Mouse (Mus musculus): Measurements from ENCODE around the gene Pde6d.
"Not testable (repeated sequence)": the region's sequence is repeated elsewhere in the genome, so short reads cannot be mapped to it uniquely, and the experiment has no call there.

Pde6d gene

DNA sequence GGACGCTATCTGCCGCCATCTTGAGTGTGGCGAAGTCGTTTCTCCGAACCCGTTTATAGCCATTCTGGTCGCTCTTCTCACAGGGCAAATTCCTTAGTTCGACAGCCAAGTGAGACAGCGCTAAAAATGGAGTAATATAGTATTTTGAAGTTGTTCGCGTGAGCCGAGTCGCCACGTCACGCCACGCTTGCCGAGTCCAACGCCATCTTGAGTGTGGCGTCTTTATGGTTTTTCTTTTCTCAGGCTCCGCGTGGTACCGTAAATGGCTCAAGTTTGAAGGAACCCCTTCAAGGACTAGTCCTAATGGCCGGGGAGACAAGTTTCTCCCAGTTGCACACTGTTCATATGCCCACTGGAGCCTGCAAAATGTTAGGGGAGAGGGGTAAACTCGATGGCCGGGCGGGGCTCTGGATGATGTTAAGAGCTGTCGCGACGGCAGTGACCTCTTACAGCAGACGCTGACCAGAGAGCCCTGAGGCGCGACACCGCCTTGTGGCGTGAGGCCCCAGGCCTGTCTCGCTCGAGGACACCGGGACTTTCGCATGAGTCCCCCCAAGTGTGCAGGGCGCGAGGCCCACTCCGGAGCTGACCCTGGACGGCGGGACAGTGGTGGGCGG is 56.8 kb downstream of the Pde6d start:
- peak; percentile 71 for DNase-seq

DNA sequence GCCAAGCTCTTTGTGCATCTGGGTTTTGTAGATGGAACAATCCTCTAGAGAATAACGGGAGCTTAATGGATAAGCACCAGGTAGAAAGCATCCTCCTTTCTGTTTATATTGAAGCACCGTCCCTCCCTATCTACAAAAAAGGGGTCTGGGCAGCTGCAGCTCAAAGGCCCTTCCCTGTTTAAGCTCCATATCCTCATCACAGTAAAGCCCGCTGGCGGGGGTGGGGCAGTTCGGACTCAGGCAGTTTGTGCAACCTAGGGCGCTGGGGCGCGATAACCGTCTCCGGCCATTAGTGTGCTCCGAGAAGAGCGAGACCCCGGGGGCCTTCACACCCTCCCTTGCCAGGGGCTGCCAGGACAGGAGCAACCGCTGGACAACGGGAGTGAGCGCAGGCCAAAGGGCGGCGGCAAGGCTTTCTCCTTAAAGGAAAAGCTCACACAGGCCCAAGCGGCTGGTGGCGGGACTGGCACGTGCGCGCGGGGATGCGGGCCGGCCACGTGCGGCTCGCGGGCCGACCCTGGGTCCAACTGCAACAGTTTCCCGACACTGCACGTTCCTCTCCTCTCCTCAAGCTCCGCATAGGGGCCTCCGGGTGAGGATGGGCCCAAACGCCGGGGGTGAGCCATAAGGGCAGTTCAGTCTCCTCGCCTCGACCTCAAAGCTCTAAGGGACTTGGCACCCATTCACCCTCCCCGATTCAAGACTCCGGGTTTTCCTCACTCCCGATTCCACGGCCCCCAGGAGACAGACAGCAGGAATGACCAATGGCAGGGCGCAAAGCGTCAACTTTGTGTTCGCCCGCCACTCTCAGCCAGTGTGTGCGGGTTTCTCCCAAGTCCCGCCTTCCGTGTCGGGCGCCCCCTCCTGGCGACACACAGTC is 57.6 kb downstream of the Pde6d start:
- peak; percentile 99 for DNase-seq

DNA sequence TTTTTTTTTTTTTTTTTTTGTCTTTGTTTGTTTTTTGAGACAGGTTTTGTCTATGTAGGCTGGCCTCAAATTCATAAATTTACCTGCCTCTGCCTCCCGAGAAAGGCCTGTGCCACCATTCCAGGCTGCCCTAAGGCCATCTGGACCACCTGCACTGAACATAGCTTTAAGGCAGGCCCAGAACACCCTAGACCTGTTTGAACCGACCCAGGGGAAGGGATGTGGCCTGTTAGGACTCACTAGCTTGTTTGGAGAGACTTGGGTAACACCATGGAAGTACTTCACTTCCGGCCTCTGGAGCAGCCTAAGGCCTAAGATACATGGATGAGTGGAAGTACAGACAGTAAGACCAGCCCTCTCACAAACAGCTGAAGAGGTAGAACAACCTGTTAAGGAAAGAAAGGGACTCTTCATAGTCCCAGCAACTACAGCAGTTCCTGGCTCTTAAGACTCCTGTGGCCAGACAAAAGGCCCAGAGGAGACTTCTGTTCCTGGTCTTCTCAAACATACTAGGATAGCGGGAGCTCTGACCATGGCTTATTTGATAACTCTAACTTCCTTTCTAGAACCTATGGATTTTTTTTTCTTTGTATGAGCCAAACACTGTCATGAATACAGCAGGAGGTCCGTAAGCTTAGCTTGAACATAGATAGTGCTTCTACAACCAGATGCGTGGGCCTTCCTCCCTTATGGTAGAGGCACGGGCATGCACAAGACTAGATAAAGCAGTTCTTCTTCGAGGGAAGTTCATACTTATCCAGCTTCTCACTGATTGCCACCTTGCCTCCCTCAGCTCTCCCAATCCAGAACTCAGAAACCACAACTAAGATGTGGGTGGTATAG is 58.4 kb downstream of the Pde6d start:
- peak; percentile 63 for DNase-seq

DNA sequence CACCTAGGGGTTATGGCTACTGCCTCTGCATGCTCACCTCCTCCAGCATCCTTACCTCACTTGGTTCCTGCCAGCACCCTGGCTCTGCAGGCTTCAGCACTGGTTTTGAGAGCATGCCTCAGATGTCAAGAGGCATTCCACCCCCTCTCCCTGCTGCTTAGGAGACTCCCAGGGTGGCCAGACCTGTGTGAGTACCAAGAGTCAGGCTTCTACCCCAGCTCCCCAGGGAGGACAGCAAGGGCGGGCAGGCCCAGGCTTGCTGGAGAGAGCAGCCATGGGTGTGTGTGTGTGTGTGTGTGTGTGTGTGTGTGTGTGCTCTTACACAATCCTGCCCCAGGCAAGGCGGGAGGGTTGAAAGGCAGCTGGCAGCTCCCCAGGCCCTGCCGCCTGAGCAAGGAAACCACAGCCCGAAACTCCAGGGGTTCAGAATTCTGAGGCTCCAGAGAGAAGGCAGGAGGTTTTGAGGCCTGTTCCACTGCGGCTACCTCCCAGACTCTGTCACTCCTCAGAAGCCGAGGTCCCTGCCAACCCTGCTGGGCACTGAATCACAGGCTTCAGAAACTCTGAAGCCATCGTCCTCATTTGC is 60.0 kb downstream of the Pde6d start:
- peak; percentile 35 for DNase-seq

DNA sequence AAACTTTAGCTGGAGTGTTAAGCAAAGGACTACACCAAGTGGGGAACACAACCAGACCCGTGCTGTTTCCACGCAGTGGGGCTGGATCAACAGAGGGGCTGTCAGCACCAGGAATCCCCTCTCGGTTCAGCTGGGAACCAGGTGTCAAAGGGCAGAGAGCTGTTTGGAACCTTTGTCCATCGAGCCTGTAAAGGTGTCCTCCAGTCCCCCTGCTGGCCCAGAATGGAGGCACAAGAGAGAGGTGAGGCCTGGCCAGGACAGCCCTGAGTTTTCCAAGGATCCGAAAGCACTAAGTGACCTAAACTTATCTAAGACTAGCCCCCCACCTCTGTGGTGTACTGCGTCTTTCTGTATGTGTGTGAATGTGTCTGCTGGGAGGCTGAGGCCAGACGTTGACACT is 62.1 kb downstream of the Pde6d start:
- peak; percentile 60 for DNase-seq

DNA sequence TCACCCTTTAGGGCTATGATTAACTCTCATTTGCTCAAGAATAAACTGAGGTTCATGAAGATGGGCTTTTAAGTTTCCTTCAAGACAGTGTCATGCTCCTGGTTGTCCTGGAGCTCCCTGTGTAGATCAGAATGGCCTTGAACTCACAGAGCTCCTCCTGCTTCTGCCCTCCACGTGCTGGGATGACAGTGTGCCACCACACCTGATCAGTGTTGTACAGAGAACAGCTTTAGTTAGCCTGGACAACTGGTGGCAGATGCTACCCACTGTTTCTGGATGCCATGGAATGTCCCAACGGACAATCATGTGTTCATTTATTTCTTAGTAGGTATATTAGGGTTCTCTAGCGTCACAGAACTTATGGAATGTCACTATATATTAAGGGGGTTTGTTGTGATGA is 65.4 kb downstream of the Pde6d start:
- DNase-seq = no peak

DNA sequence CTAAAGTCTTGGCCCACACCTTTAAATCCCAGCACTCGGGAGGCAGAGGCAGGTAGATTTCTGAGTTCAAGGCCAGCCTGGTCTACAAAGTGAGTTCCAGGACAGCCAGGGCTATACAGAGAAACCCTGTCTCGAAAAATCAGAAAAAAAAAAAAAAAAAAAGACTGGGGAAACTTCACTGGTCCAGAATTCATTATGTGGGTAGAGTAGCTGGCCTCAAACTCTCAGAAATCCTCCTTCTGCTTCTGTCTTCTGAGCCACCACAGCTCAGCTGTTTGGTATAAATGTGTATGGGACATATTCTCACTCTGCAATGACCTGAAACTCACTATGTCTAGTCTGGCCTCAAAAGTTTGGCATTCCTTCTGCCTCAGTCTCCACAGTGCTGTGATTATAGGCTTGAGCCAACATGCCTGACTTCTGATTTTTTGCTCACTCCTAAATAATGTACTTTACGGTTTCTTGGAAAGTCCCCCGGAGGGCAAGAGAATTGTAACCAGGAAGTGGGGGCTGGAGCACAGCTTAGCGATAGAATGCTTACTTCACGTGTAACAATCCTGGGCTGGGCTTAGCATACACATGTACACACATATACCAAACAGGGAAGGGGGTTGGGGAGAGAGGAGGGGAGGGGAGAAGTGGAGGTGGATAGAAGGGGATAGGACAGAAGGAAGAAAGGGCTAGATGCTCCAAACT is 66.6 kb downstream of the Pde6d start:
- DNase-seq = no peak

DNA sequence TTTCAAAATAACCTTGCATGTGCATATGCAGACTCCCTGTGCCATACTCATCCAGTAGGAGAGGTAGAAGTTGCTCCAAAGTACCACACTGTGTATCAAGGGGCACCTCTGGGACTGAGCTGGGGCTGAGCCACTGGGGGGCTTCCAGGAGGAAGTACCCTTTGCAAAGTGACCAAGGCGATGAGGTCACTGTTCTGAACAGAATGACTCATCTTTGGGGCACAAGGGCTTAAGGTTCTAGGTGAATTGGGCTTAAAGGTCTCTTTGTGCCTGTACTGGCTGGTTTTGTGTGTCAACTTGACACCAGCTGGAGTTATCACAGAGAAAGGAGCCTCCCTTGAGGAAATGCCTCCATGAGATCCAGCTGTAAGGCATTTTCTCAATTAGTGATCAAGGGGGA is 69.4 kb downstream of the Pde6d start:
- not testable (repeated sequence) for DNase-seq

DNA sequence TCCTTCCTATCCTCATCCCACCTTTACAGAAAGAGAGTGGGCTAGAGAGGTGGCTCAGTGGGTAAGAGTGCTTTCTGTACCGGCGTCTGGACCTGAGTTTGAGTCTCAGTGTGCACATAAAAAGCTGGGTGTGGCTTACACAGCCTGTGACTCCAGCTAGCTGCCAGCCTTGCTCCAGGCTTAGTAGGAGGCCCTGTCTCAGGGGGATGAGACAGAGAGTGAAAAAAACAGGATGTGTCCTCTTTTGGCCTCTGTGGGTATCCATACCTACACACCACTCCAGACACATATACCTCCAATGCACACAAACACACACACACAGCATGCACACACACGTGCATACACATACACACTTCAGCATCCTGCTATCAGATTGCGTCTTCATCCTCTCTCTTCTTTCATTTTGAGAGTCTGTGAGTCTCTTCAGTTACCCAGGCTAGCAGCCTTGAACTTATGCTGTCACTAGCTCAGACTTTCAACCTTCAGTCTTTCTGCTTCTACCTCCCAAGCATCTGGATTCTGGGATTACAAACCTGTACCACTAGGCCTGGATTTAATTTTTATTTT is 70.2 kb downstream of the Pde6d start:
- no peak for DNase-seq

DNA sequence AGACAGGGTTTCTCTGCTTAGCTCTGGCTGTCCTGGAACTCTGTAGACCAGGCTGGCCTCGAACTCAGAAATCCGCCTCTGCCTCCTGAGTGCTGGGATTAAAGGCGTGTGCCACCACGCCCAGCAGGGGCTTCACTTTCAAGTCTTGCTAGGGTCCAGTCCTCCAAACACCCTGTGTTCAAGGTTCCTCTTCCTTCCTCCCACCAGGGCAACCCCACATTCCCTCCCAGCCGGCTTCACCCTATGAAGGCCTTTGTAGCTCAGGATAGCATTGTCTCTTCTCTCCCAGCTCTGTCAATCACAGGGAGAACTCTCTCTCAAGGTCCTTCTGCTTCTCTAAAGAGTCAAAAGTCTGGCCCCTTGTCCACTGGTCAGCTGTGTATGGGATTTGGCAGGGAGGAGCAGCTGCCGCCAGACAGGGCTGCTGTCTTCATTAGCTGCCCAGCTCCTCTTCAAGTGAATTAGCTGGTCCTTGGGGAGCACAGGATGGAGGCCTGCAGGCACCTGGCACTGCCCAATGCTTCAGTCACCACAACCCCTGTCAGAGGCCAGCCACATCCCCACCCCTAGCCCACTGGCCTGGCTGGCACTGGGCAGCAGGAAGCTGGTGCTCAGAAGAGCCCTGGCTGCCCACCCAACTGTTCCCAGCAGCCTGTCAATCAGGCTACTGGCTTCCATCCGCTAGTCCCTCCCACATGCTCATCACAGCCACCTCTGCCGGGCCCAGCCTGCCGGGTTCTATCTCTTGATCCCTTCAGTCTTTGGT is 71.6 kb downstream of the Pde6d start:
- DNase-seq = no peak

DNA sequence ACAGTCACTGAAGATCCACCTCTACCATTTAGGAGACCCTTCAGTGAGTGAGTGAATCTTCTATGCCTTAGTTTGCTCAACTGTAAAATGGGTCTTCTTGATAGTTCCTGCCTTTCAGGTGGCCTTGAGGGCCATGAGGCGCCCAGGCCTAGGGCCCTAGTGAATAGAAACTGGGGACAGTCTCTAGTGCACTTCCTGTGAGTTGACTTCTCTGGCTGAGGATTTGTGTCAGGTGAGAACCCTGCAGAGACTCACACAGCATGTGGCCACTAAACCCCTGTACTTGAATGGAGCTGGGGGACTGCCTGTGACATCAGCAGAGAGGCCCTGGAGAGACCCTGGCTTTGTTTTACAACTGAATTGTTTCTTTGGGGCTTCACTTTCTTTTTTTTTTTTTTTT is 72.2 kb downstream of the Pde6d start:
- no peak for DNase-seq

DNA sequence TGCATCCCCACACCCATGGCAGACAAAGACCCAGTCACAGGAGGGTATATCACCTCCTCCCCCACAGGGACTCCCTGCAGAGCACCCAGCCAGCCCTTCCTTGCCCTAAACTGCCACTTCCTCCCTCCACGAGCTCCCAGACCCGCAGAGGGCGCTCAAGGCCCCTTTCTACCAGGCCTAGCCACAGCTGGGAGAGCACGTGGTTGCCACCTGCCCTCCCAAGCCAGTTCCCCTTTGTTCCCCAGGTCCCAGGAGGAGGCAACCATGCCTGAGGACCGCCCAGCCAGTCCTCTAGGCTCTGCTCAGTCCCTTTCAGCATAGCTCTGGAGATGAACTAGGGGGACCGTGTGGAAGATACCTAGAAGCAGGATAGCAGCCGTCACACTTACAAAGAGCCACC is 73.0 kb downstream of the Pde6d start:
- peak; percentile 91 for DNase-seq

DNA sequence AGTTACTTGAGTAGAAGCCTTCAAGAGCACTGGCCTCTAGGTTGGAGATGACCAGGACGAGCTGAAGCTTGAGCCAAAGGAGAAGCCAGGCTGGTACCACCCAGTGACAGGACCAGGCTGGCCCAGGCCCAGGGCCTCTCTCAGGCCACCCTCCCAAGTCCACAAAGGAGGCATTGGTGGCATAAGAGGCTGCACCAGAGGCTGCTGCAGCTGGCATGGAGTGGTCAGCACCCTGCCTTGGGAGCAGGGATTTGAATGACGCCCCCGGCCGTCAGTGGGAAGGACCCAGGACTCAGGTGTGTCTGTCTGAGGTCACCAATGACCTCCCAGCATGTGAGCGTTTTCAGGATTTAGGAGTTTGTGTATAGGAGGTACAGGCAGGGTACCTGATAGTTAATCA is 74.6 kb downstream of the Pde6d start:
- DNase-seq = no peak

DNA sequence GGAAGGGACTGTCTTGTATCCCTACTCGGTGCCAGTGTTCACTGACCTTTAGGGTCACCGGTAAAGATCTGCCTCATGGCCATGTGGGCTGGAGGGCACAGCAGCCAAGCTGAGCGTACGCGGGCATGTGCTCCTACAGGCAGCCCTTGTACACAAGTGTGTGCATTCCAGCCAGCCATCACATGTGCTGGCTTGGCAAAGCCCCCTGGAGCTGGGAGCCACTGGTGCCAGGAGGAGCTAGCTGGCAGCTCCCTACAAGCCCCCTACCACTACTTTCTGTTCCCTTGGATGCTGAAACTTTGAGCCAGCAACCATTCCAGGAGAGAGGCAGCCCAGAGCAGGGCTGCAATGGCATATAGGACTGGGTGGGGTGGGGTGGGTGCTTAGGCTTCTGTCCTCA is 76.0 kb downstream of the Pde6d start:
- DNase-seq = no peak

DNA sequence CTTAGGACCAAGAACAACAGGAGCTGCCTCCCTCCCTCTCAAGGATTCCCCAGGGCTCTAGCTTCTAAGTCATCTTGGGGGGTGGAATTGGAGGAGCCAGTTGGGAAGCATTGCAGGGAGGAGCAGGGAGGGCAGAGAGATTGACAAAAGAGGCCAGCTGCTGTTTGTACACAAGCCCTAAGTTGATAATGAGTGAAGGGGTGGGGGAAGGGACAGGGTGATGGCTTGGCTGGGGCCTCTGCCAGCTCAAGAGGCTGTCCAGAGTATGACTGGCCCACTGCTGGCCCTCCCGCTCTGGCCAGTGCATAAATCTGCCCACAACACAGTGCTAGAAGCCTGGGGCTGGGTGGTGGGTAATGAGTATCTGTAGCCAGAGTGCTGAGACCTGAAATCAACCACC is 77.0 kb downstream of the Pde6d start:
- DNase-seq = no peak

DNA sequence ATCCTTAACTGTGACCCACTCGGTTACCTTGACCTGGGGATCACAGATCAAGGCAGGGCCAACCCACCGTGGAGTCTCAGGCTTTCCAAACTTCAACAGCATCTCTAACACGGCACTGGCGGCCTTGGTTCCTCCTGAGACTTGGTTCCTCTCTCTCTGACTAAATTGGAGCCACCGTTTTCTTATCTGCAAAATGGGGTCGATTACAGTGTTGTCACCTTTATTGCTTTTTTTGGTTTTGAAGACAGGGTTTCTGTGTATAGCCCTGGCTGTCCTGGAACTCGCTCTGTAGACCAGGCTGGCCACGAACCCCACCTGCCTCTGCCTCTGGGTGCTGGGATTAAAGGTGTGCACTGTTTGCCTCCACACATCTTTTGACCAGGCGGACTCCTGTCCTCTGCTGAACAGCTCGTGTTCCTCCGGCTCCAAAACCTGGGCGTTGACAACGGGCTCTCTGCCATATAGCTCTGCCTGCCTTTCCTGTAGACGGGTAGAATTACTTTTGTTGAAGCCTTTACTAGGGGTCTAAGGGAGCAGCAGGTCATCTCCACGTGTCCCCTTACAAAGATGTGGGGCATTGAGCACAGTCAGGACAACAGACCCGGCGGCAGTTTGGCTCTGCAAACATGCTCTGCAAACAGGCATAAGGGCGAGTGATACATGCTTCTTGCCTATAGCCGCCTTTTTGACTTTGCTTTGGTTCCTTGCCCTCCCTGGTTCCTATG is 77.6 kb downstream of the Pde6d start:
- no peak for DNase-seq

DNA sequence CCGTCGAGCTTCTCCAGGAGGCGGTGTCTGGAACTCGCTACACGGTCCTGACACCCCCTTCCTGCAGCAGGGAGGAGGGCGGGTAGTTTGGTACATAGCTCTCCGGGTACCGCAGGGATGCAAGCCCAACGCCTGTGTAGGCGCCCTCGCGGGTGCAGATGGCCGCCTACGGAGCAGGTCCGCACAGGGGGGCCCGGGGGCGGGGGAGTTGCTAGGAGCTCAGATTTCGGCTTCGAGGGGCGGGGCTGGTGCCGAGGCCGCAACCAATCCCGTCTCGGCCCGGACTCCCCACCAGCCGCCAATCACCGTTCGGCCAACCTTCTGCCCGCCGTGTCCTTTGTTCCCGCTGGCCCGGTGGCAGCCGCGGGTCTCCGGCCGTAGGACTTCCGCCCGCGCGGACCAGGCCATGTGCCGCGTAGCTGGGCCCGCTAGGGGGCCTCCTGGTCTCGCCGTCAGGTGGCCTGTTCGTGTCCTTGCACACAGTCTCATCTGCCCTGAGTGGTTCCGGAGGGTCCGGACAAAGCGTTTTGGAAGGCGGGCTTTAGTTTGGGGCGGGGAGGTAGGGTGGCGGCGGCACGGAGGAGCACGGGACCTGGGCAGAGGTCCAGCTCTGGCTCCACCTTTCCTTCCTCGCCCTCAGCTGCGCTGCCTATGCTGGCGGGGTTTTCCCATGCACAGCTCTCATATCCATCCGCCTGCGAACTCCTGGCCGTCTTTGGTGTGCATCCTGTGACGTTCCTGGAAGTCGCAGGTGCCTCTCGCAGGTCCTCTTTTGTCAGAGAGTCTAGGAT is 78.3 kb downstream of the Pde6d start:
- peak; percentile 91 for DNase-seq

DNA sequence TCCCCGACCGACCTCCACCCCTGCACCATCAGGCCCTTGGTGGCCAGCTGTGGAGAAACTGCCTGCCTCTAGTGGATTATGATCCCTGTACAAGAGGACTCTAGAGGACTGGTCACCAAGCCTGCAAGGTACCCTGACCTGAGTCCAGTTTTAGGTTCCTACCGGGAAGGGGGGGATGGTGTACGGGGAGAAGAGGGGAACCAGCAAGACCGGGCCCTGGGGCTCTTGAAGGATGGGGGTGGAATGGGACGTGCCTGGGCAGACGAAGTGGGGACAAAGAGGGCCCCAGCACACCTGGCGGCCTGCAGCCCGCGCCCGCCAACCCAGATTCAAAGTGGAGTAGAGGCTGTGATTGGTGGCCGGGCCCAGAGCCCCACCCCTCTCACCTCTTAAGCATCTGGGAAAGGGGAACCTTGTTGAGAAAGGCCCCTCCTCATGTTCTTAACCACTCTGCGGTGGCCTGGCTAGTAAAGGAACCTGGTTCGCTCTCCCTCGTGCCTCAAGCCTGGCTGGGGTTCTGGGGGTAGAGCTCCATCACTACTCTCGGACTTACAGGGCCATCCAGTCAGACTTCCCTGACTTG is 79.2 kb downstream of the Pde6d start:
- peak; percentile 49 for DNase-seq

Data from liver (tissue).